Mouse (Mus musculus) ES-Bruce4 (cell line): ENCODE measurements around the gene Ablim2.
A peak's percentile ranks its signal among the peaks of the same experiment; 100 is the strongest.

ENCODE experiments used
- CTCF ChIP-seq: IDR thresholded peaks from one replicate; pipeline ENCODE4 v1.8.1; 2011; ENCODE audit warnings: low read depth, low read length
- EP300 ChIP-seq: IDR thresholded peaks from 2 replicates; pipeline ENCODE4 v1.6.1; 2011; ENCODE audit warnings: low read depth, low read length; ENCODE audit not compliant: insufficient read depth
- POLR2A ChIP-seq: IDR thresholded peaks from one replicate; pipeline ENCODE4 v1.8.1; 2011; ENCODE audit warnings: low read length; ENCODE audit not compliant: insufficient read depth

- TF ChIP-seq POLR2A (no peak), CTCF (no peak), EP300 (0 out of 2 replicates have a peak, but pooled peaks have one; percentile 14)
Measured at GRCm38 (mm10) chr5:35916666-35917065, 159.0 kb downstream of the Ablim2 start.
